Mouse (Mus musculus) left cerebral cortex, adult 6 months (tissue): ENCODE results near the gene Fbxo21. TPM values are rescaled to one million over a fixed set of nuclear protein-coding genes. Genes with fewer than 3 reads are reported as not detected.

ENCODE experiments used
- long read RNA-seq, 2 experiments: library from polyadenylated mRNA; unstranded; transcript quantifications; one replicate each; pipeline ENCODE4 v2.0.0; 2019 to 2020
- polyA plus RNA-seq: library from polyadenylated mRNA; unstranded; fragments of <200 nt; fragmentation: Nextera tagmentation; gene quantifications from 2 replicates; pipeline ENCODE4 v1.2.3, GENCODE M21; 2021

The Fbxo21 gene
- polyA plus RNA-seq, result 45.4 TPM in 2 replicates
- long read RNA-seq, experiment 1, transcript Fbxo21-206 (12 exons, 3,959 nt), result minor isoform, 136 of 618 reads
- long read RNA-seq, experiment 1, transcript Fbxo21-201 (12 exons, 3,883 nt), result major isoform, 374 of 618 reads
- long read RNA-seq, experiment 1, partial matches to known transcripts, result 51 of 618 reads
- long read RNA-seq, experiment 1, other reads (novel, unspliced or antisense), result 53 of 618 reads
- long read RNA-seq, experiment 2, transcript Fbxo21-206 (12 exons, 3,959 nt), result minor isoform, 11 of 71 reads
- long read RNA-seq, experiment 2, transcript Fbxo21-201 (12 exons, 3,883 nt), result major isoform, 22 of 71 reads
- long read RNA-seq, experiment 2, partial matches to known transcripts, result 34 of 71 reads
- long read RNA-seq, experiment 2, other reads (novel, unspliced or antisense), result 0 of 71 reads

GRCm38 (mm10) chr5:117976657-117977500 is at the start of gene Fbxo21:
TSS of gene Fbxo21 (plus strand) at chr5:117976730.

GRCm38 (mm10) chr5:118027698-118028190 is 51.2 kb downstream of the Fbxo21 start, which contains the start of gene Tesc:
TSS of gene Tesc (plus strand) at chr5:118027743.

Other genes starting within 250 kb of the Fbxo21 start
- 3.4 and 3.6 TPM in 2 replicates for gene Nos1, start 195.7 kb upstream of the Fbxo21 start, polyA plus RNA-seq
- 263 and 284 TPM in 2 replicates for gene Tesc, start 51.0 kb downstream of the Fbxo21 start, polyA plus RNA-seq
- 2.7 and 3.1 TPM in 2 replicates for gene Fbxw8, start 178.7 kb downstream of the Fbxo21 start, polyA plus RNA-seq
- gene Hrk, start 187.9 kb downstream of the Fbxo21 start, polyA plus RNA-seq, result 2.7 and 4.8 TPM in 2 replicates